Mouse (Mus musculus): ENCODE measurements around the gene Prrc2c. TPM values are rescaled to one million over a fixed set of nuclear protein-coding genes. Genes with fewer than 3 reads are reported as not detected.

Prrc2c gene
- polyA plus RNA-seq (2012; rRNA removed) = 11.0 and 15.3 TPM in 2 replicates

DNA sequence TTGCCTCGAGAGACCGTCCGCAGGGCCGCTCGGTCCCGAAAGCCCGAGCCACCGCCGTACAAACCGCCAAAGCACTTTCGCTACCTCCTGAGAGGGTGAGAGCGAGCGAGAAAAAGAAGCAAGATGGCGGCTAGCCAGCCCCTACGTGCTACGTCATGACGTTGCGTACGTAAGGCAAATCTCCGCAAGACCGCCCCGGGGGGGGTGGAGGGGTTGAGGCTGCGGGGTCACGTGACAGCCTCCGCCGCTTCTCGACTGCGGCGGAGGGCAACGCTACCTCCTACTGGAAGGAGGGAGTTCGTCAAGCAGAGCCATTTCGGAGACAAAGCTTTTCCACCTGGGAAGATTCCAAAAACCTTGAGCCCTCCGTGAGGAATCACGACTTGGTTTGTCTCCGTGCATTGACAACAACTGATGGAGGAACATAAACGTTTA, at the start of gene Prrc2c:
Prrc2c (minus strand) TSS at position 156 of the 435 bp plus-strand sequence.

DNA sequence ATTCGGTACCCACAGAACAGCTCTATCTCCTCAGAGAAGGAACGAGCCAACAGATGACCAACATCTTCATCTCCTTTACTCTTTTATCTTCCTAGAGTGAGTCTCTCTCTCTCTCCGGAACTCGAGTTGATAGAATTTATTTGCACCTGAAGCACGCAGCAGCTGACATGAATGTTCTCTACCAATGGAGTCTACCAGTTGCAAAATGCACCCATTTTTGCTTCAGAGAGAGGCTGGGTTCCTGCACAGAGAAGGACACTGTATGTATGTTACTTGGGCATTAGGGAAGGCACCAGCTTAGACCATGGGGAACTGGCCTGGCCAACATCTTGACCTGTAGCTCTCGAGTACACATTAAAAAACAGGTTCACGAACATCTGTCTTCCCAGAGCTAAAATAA, 82.2 kb downstream of the Prrc2c start, which contains the start of gene Myocos:
Myocos (minus strand) TSS at position 101 of the 400 bp plus-strand sequence.

DNA sequence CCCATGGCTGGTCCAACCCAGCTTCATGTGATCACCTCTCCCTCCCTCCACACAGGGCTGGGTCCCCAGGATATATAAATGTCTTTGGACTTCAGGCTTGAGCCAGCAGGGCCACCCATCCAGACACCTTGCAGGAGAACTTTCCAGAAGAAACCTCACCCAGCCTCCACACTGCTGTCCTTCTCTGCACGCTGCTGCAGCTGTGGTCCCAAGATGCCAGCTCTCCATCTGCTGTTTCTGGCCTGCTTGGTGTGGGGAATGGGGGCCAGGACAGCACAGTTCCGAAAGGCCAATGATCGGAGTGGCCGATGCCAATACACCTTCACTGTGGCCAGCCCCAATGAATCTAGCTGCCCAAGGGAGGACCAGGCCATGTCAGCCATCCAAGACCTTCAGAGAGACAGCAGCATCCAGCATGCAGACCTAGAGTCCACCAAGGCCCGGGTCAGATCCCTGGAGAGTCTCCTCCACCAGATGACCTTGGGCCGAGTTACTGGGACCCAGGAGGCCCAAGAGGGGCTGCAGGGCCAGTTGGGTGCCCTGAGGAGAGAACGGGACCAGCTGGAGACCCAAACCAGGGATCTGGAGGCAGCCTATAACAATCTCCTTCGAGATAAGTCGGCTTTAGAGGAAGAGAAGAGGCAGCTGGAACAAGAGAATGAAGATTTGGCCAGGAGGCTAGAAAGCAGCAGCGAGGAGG, 101.2 kb downstream of the Prrc2c start, which contains the start of gene Myoc:
Myoc (plus strand) TSS at position 105 of the 700 bp plus-strand sequence.

Other genes with a start within 250 kb of the Prrc2c start
- 5.0 and 5.5 TPM in 2 replicates for gene Mettl13, start 192.0 kb downstream of the Prrc2c start, polyA plus RNA-seq (2012; rRNA removed)
- gene Vamp4, start 170.0 kb downstream of the Prrc2c start, polyA plus RNA-seq (2012; rRNA removed) = 5.9 and 6.6 TPM in 2 replicates
- 0.01 TPM in 1 of 2 replicates, not detected in the other for gene Myoc, start 101.4 kb downstream of the Prrc2c start, polyA plus RNA-seq (2012; rRNA removed)
- gene Myocos, start 82.3 kb downstream of the Prrc2c start, polyA plus RNA-seq (2012; rRNA removed) = not detected in 2 replicates
- gene Fmo4, start 73.4 kb upstream of the Prrc2c start, polyA plus RNA-seq (2012; rRNA removed) = 1.9 and 2.7 TPM in 2 replicates
- gene Fmo1, start 126.1 kb upstream of the Prrc2c start, polyA plus RNA-seq (2012; rRNA removed) = 12.7 and 14.3 TPM in 2 replicates
- 0.06 and 0.11 TPM in 2 replicates for gene Fmo2, start 158.2 kb upstream of the Prrc2c start, polyA plus RNA-seq (2012; rRNA removed)
- not detected in 2 replicates for gene Fmo6, start 197.0 kb upstream of the Prrc2c start, polyA plus RNA-seq (2012; rRNA removed)
- not detected in 2 replicates for gene Fmo3, start 244.0 kb upstream of the Prrc2c start, polyA plus RNA-seq (2012; rRNA removed)

Measured in liver, embryonic 14 days (tissue).